Mouse (Mus musculus) CD4-positive helper T cell, adult 2 months (primary cell): Measurements from ENCODE around the gene Tmem246.

Experiments used
- DNase-seq: peaks from one replicate; pipeline ENCODE4 v3.0.0-alpha.2; 2012; ENCODE audit warnings: low read depth, missing footprints, low spot score

Gene Tmem246

DNA sequence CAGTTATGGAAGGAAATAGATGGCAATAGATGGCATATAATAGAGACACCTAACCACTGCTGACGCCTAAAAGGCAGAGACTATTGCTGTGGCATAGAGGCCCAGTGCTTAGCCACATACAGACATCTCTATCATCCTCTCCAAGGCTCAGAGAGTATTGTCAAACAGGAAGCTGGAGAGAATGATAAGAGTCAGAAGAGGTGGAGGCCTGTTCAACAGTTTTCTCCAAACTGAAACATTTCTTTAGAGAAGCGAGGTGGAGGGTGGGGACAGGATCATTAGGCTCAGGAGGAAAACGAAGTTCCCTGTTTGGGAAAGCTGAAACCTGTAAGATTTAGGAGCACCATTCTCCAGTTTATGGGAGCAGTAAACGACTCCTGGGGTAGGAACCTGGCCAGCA is 16.4 kb downstream of the Tmem246 start:
- no peak for DNase-seq

DNA sequence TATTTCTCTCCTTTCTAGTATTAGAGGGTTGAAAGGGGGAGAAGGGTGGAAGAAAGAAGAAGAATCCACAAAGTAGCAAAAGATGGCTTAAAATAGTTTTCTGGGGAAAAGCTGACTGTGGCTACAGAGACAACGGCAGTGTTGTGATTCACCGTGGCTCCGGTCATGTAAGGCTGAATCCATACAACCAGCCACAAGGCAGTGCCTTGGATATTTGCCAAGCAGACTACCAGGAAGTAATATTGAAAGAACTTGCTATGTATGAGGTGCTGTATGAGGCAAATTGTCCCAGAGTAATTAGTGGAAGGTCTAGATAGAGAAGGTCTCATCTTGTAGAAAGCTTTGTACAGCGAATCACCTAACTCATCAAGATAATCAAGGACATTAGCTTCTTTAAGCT is 25.5 kb downstream of the Tmem246 start:
- DNase-seq = no peak

DNA sequence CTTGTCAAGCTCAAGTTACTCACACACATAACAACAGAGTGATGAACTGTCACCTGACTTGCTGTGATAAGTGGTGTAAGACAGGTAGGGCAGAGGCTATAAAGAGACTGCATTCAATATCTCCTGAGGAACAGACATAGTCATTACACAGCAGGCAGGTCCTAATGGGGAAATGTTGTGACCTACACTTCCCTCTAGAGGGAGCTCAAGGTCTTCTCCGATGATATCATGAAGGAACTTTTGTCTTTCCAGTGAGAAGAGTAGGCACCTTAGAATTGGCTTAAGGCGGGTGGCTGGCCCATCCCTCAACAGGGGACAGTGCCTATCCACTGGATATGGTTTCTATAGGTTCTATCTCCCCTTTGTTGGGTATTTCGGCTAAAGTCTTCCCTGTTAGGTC is 30.1 kb downstream of the Tmem246 start:
- peak; percentile 64 for DNase-seq

DNA sequence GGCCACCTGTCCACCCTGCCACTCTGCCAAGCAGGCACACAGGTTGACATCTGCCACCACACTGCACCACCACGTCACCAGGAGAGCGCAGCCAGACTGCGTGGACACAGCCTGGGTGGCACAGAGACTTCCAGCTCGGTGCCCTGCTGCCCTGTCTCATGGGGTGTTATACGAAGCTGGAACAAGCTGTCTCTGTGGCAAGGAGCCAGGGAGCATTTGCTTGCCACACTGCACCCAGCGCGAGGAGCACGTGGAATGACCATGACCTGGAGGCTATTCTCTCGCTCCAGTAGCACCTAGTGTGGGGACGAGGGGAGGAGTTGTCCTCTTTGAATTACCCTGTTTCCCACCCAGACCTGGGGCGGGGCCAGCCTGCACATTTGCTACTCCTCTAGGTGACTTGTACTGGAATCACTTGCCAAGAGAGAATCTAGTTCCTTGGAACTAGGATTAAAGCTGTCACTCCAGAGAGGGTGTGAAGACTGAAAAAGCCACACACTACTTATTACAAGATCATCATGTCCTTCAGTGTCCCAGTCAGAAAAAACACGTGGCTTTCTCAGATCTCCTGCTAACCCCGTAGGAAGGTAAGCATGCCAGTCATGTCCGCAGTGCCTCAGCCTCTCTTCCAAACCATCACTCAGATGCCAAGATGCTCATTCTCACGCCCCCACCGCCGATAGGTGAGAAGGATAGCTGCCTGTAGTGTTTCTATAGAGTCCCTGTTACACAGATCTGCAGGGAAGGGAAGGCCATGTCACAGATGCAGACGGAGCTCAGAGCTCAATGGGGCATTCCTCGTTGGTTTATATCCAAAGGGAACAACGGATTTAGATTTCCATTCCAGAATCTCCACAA is 37.5 kb downstream of the Tmem246 start:
- no peak for DNase-seq

DNA sequence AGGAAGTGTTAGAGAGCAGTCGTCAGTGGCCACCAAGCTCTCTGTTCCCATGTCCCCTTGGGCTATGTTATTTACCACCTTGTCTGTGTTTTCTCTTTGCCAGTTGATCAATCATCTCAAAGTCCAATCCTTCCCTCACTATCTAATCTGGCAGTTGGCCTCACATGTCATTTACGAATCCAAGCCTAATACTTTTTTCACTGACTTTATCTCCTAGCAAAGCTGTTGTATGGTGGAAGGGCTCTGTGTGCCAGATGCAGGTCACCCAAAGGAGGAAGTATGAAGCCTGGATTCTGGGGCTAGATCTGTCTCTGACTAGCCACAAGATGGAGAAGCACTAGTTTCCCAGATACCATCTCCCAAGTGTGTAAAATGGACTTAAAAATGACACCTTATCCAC is 39.5 kb downstream of the Tmem246 start:
- DNase-seq = no peak

DNA sequence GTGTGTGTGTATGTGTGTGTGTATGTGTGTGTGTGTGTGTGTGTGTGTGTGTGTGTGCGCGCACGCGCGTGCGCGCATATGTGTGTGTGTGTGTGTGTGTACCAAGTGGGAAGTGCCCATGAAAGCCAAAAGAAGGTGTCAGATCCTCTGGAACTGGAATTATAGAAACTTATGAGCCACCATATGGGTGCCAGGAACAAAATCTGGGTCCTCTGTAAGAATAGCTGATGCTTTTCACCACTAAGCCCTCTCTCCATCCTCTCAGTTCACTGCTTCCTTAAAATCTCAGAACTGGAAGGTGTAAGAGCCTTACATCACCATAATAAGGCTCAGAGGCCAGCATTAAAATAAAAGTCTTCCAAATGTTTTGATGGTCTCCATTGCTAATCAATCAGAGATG is 40.3 kb downstream of the Tmem246 start:
- no peak for DNase-seq

DNA sequence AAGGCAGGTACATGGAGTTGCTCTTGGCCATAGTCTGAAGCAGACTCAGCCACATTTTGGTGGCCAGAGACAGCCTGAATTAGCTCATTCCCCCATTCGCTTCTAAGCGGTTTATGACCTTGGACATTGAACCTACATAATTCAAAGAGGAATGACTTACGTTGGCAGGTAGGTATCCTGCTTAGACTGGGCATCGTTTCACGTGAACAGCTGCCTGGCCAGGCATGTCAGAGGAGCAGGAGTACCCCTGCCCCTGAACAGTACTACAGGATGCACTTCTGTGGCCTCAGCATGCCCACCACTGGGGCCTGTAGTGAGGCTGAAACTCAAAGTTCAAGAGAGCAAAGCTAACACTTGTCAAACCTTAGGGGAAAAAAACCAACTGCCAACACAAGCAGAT is 44.3 kb downstream of the Tmem246 start:
- no peak for DNase-seq

DNA sequence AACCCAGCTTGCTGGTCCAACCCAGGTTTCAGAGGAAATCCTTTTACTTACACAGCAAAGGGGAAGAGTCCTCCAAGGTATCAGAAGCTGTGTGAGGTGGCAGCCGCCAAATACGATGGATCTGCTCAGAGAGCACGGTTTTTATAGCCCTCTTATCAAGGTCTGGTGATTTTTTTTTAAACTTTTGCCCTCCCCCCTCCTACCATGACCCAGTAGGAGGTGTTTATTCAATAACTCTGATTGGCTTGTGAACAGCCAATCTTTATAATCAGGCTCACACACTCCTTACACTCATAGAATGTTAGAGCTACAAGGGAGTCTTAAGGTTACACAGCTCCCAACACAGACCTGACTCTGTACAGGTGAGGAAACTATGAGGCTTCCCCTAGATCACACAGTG is 48.3 kb downstream of the Tmem246 start, which contains the start of gene Aldob:
Gene Aldob (minus strand): TSS at position 164 of the 400 bp plus-strand sequence.
- DNase-seq = no peak

DNA sequence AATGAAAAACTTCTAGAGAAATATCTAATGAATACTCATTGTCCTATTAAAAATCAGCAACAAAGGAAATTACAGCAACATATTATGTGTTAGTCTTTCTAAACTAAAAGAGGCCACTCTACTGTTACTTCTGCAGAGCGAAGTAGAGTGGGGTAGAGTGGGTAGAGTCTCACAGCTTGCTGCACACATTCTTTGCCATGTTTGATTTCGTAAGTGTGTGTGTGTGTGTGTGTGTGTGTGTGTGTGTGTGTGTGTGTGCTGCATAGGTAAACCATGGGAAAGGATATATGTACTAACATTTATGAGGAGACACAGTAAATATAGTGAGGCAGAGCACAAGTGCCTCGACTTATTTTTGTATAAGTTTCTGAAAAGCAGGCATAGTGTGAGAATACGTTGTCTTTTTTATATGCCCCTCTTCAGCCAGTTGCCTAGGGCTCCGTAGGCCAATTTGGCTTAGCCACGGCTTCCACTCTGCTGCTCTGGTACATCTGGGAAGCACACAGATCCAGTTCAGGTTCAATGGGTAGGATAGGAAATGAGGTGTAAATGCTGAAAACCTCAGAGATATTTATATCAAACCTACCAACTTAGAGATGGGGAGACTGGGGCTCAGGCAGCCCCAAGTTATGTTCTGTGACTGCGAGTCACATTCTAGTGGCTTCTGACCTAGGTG is 50.0 kb downstream of the Tmem246 start:
- DNase-seq = no peak

DNA sequence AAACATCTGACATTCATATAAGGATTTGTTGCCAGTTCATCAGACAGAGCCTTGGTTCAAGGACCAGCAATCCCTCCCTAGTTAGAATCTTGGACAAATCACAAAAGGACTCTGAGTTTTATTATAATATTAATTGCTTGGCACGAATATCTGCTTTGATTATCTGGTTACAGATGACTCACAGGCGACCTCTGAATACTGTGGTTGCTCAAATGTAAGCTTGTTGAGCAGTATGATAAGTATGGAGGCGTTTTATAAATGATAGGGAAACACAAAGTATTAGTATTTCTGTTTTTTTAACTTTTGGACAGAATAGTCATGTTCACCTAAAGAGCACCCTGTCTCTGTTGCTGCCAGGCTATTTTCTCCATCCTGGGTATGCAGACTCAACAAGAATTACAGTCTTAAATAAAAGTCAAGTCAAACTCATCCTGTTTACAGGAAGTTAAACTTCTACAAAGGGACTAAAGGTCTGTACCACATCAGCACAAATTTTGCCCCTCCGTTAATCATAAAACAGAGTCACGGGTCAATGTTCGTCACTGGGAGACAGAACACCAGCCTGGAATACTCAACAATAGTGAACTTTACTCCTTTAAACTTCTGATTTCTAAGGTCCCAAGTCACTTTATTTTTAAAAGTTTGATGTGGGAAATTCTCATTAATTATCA is 50.7 kb downstream of the Tmem246 start:
- DNase-seq = no peak

DNA sequence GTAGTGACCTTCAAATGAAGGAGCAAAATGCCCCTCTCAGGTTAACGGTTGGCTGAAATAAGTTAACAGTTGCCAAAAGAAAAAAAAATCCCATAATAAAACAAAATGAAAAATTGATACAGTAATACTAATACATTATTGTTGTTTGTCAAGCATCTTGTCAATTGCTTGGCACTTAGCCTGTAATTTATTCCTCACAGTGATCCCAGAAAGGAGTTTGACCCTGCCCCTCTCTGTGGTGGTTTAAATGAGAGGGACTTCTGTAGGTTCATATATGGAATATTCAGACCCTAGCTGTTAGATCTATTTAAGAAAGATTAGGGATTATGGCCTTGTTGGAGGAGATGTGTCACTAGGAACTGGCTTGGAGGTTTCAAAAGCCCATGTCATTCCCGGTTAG is 51.6 kb downstream of the Tmem246 start:
- no peak for DNase-seq

DNA sequence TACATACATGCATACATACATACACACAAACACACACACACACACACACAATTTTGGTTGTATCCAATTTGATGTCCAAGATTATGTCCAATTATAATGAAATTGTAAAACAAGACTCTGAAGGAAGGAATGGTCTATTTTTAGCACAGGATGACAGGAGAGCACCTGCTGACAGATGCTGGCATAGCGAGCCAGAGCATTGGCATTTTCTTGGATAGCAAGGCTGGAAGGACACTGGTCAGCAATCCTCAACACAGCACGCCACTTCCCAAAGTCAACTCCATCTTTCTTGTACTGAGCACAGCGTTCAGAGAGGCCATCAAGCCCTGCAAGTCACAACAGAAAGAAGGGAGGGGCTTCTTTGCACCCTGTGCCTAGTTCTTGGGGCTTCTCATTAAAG is 56.7 kb downstream of the Tmem246 start:
- no peak for DNase-seq

DNA sequence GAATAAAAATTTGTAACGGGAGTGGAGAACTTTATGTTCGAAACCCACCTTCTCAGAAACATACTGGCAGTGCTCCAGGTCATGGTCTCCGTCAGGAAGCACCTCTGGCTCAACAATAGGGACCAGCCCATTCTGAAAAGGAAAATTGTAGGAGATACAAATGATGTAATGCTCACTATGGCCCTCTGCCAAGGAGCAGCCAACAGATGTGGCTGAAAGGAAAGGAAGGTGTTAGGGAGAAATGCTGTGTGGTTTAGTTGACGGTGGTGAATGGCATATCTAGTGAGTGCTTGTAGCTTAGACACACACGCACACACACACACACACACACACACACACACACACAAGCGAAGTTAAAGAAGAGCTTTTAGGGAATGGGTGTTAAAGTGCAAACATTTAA is 58.0 kb downstream of the Tmem246 start:
- no peak for DNase-seq

DNA sequence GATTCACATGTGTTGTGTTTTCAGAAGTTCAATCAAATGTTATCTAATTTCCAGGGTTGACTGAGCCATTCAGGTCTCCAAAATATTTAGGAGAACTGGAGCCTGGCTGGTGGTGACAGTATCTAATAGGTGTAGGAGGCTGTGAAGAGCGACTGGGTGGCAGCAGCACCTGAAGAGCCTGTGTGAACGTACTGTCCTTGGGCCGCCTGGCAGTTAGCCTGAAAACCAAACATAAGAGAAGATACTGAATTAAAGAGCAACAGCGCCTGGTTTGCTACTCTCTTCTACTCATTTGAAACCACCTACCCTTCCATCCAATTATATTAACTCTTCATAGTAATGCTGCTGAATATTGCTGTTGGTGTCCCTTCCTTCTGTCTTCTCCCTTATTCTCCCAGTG is 61.0 kb downstream of the Tmem246 start:
- DNase-seq = no peak

DNA sequence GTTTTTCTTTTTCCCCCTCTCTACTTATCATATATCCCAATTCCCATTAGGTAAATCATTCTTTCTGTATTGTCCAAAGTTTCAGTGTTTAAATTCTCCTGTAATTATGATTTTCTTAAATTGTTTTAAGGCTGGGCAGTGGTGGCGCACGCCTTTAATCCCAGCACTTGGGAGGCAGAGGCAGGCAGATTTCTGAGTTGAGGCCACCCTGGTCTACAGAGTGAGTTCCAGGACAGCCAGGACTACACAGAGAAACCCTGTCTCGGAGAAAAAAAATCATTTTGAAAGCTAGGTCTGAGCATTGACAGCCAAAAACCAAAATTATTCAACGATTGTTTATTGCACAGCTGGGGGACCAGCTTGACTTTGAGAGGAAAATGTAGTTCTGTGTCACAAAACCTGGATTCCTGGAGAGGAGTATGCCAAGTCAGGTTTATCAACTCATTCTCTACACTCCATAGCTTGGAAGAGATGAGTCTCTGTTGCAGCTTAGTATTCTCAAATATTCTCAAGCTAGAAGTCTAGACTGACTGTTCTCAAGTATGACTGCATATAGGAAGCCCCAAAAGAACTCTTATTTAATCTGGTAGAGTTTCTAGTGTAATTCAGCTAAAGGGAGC is 61.9 kb downstream of the Tmem246 start:
- no peak for DNase-seq

DNA sequence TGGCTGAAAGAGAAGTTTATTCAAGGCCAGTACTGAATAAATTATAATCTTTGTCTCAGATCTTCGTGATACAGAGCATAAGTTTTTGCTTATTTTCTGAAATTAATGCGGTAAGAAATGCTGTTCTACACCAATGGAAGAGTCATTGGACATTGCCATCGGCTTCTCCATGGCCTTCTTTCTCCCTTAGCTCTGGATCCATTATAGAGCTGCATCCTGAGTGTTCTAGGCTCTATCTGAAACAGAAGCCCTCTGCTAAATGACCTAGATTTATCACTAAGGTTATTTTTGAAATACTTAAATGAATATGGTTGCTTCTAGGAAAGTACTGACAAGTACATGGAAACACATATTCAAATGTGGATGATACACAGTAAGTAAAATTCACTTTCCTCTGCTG is 62.6 kb downstream of the Tmem246 start:
- no peak for DNase-seq
